Comparison of ENCODE assay signal across 8 mouse cellular contexts in genomic region chr19:32755792-32756635, GRCm38 (mm10). TPM values are rescaled to one million over a fixed set of nuclear protein-coding genes. Genes with fewer than 3 reads are reported as not detected.
DNase-seq lines count a peak whose midpoint lies in the region; ATAC-seq and TF ChIP-seq lines count a peak whose summit lies in the region.

No protein-coding gene starts in this region.

- H3K4me1 ChIP-seq in ES-E14 (ENCODE audit: control insufficient read depth in 2 of 2, insufficient read depth in 2 of 2, low read length in 2 of 2, poor library complexity in 1 of 2) = peaks cover 5 to 6% of the 10 kb centered on the region in 2 experiments; a peak in 2 of 4 replicates
- H3K4me1 ChIP-seq in forebrain, embryonic 15.5 days = peaks cover 33% of the 10 kb centered on the region
- peaks cover 16% of the 10 kb centered on the region for H3K4me1 ChIP-seq in lung, embryonic 15.5 days

- peak; percentile 97 for DNase-seq in ES-E14 (ENCODE audit: low read depth, low spot score)
- DNase-seq in cerebellum, adult 11-12 months = peak; percentile 97
- DNase-seq in heart, postnatal 36 days = peak; percentile 97 to 98
- peak; percentile 95 to 97 for DNase-seq in layer of hippocampus, adult 8-10 months (ENCODE audit: low spot score in 2 of 2)
- DNase-seq in ovary, adult 18-20 months (ENCODE audit: low spot score) = peak; percentile 92
- DNase-seq in thymus, postnatal 0 days (ENCODE audit: low spot score) = peak; percentile 96

- no peaks in the 10 kb centered on the region for H3K9me3 ChIP-seq in ES-E14 (ENCODE audit: control insufficient read depth, insufficient read depth, low read depth, low read length)
- no peaks in the 10 kb centered on the region for H3K9me3 ChIP-seq in forebrain, embryonic 15.5 days
- H3K9me3 ChIP-seq in lung, embryonic 15.5 days = no peaks in the 10 kb centered on the region

- peak overlapping the region; percentile 72 for H3K4me2 ChIP-seq in forebrain, embryonic 15.5 days (replicated peaks)
- peak overlapping the region; percentile 96 for H3K4me2 ChIP-seq in lung, embryonic 15.5 days

- H3K4me3 ChIP-seq in ES-E14 (ENCODE audit: insufficient read depth in 1 of 2, low read depth in 1 of 2, low read length in 2 of 2, poor library complexity in 1 of 2, severe bottlenecking in 1 of 2) = peak overlapping the region; percentile 77 to 98
- H3K4me3 ChIP-seq in forebrain, embryonic 15.5 days = peak overlapping the region; percentile 92
- peak overlapping the region; percentile 90 for H3K4me3 ChIP-seq in lung, embryonic 15.5 days

- peak overlapping the region; percentile 89 for H3K9ac ChIP-seq in ES-E14 (ENCODE audit: insufficient read depth, low read depth, low read length, poor library complexity, severe bottlenecking)
- peak overlapping the region; percentile 74 for H3K9ac ChIP-seq in forebrain, embryonic 15.5 days (replicated peaks)
- H3K9ac ChIP-seq in lung, embryonic 15.5 days = peak overlapping the region; percentile 81

- under 1% methylated on average over 52 of the region's 53 CpGs for WGBS in forebrain, embryonic 15.5 days
- WGBS in lung, embryonic 15.5 days = under 1% methylated on average over 45 of the region's 53 CpGs

- peak overlapping the region; percentile 88 for H3K27ac ChIP-seq in ES-E14 (ENCODE audit: insufficient read depth, low read depth, low read length, poor library complexity, severe bottlenecking)
- peak overlapping the region; percentile 99 for H3K27ac ChIP-seq in forebrain, embryonic 15.5 days (replicated peaks)
- H3K27ac ChIP-seq in lung, embryonic 15.5 days = peak overlapping the region; percentile 95

- in situ Hi-C loops in ES-E14 (cut with MboI; ENCODE audit: low sequenced_read_pairs in 2 of 2, unreplicated experiment in 2 of 2) = loop anchor here in 1 of 2 experiments (5.0 kb wide), 1 partner anchor 34 kb away; no protein-coding TSS in a partner anchor

- H3K36me3 ChIP-seq in ES-E14 (ENCODE audit: control insufficient read depth, insufficient read depth, low read length, poor library complexity, severe bottlenecking) = no peaks in the 10 kb centered on the region
- no peaks in the 10 kb centered on the region for H3K36me3 ChIP-seq in forebrain, embryonic 15.5 days
- no peaks in the 10 kb centered on the region for H3K36me3 ChIP-seq in lung, embryonic 15.5 days

- peak; percentile 78 for ATAC-seq in forebrain, embryonic 15.5 days (replicated peaks)
- peak; percentile 77 for ATAC-seq in lung, embryonic 15.5 days (ENCODE audit: borderline replicate concordance, extremely low read depth, low FRiP score, low TSS enrichment)

- H3K27me3 ChIP-seq in forebrain, embryonic 15.5 days = 0 out of 2 replicates have a peak, but pooled peaks cover 3% of the 10 kb centered on the region
- H3K27me3 ChIP-seq in lung, embryonic 15.5 days = 0 out of 2 replicates have a peak, but pooled peaks cover 4% of the 10 kb centered on the region

- intact Hi-C loops in heart, postnatal 36 days (cut with DNase I) = loop anchor here (1.0 to 10.0 kb wide), 6 partner anchors 36 to 329 kb away; no protein-coding TSS in a partner anchor

TF ChIP-seq in ES-E14, 5 proteins besides CTCF, POLR2A, EP300 and RAD21:
- TF ChIP-seq CHD2 (IDR thresholded peaks at IDR 0.05; ENCODE audit: low read depth, low read length) (peak; percentile 72), ZNF384 (IDR thresholded peaks at IDR 0.05; ENCODE audit: low read depth, low read length) (no peak), HCFC1 (IDR thresholded peaks at IDR 0.05; ENCODE audit: borderline replicate concordance, insufficient read depth, low read length) (peak; percentile 52; the same call in 1 of the 2 replicates)

RNA-seq across cellular contexts. Expression of gene Pten, which starts 1.3 kb away (rescaled TPM):
- total RNA-seq in ES-E14 (2012; rRNA removed) = 70.8 and 76.5 TPM in 2 replicates
- 12.2 TPM in 2 replicates for polyA plus RNA-seq in forebrain, embryonic 15.5 days (2015; fragmentation: Nextera tagmentation; extraction: Ambion mirVana)
- 10 to 100 TPM; 60.3 to 71.1 TPM for total RNA-seq in heart, postnatal 36 days (2021)
- total RNA-seq in layer of hippocampus, adult 8-10 months (2022) = 100 to 1,000 TPM; 105 to 119 (median 113) TPM
- 8.3 and 10.2 TPM in 2 replicates for polyA plus RNA-seq in lung, embryonic 15.5 days (2015; fragmentation: Nextera tagmentation; extraction: Ambion mirVana)
- polyA plus RNA-seq in thymus, postnatal 0 days (2015; fragmentation: Nextera tagmentation; extraction: Ambion mirVana) = 17.7 and 22.9 TPM in 2 replicates

RNA-seq across cellular contexts. Expression of gene Atad1, which starts 16.4 kb away (rescaled TPM):
- 84.9 and 99.0 TPM in 2 replicates for total RNA-seq in ES-E14 (2012; rRNA removed)
- polyA plus RNA-seq in forebrain, embryonic 15.5 days (2015; fragmentation: Nextera tagmentation; extraction: Ambion mirVana) = 113 and 120 TPM in 2 replicates
- 10 to 100 TPM; 78.8 to 91.7 TPM for total RNA-seq in heart, postnatal 36 days (2021)
- total RNA-seq in layer of hippocampus, adult 8-10 months (2022) = 100 to 1,000 TPM in 1 of 4 experiments, 10 to 100 TPM in 3; 89.9 to 100 (median 92.7) TPM
- polyA plus RNA-seq in lung, embryonic 15.5 days (2015; fragmentation: Nextera tagmentation; extraction: Ambion mirVana) = 65.6 and 66.1 TPM in 2 replicates
- 76.7 and 77.8 TPM in 2 replicates for polyA plus RNA-seq in thymus, postnatal 0 days (2015; fragmentation: Nextera tagmentation; extraction: Ambion mirVana)

Comparison
In these comparisons a context has a peak if more than half of its experiments do, and no peak if none do; other contexts are left out.
1. Peak in every context shown above with its lines: DNase-seq, ATAC-seq, H3K4me3 ChIP-seq and H3K27ac ChIP-seq.